Mouse (Mus musculus): ENCODE measurements around the gene Ppm1b. TPM values are rescaled to one million over a fixed set of nuclear protein-coding genes. Genes with fewer than 3 reads are reported as not detected.

The Ppm1b gene
- polyA plus RNA-seq, 1 experiment from 2014 or later: 82.9 TPM

- no peak overlapping the region for H3K27ac ChIP-seq (ENCODE audit: low read depth, low read length)
- H3K27me3 ChIP-seq (ENCODE audit: control insufficient read depth, insufficient read depth, low read length): no peaks in the 10 kb centered on the region
- ATAC-seq (ENCODE audit: low read depth): no peak
- H3K9ac ChIP-seq (replicated peaks; ENCODE audit: low read depth, low read length): no peak overlapping the region
- no peaks in the 10 kb centered on the region for H3K9me3 ChIP-seq (ENCODE audit: control insufficient read depth, low read length)
- no peak overlapping the region for H3K4me2 ChIP-seq (ENCODE audit: low read depth, low read length)
- no peaks in the 10 kb centered on the region for H3K4me1 ChIP-seq (ENCODE audit: control insufficient read depth, insufficient read depth, low read length)
- 88% methylated on average over 5 of the region's 5 CpGs for WGBS
- H3K4me3 ChIP-seq (ENCODE audit: low read depth, low read length): no peak overlapping the region
- H3K36me3 ChIP-seq (ENCODE audit: control insufficient read depth, insufficient read depth, low read length): no peaks in the 10 kb centered on the region
These were observed 81.3 kb downstream of the Ppm1b start for GRCm38 (mm10) chr17:85037855-85038254.

- no peak overlapping the region for H3K27ac ChIP-seq (ENCODE audit: low read depth, low read length)
- 83% methylated on average over 4 of the region's 4 CpGs for WGBS
- no peak overlapping the region for H3K4me3 ChIP-seq (ENCODE audit: low read depth, low read length)
- no peak overlapping the region for H3K9ac ChIP-seq (replicated peaks; ENCODE audit: low read depth, low read length)
- no peak overlapping the region for H3K4me2 ChIP-seq (ENCODE audit: low read depth, low read length)
- H3K4me1 ChIP-seq (ENCODE audit: control insufficient read depth, insufficient read depth, low read length): no peaks in the 10 kb centered on the region
- H3K36me3 ChIP-seq (ENCODE audit: control insufficient read depth, insufficient read depth, low read length): no peaks in the 10 kb centered on the region
- no peaks in the 10 kb centered on the region for H3K27me3 ChIP-seq (ENCODE audit: control insufficient read depth, insufficient read depth, low read length)
- no peak for ATAC-seq (ENCODE audit: low read depth)
- H3K9me3 ChIP-seq (ENCODE audit: control insufficient read depth, low read length): no peaks in the 10 kb centered on the region
These were observed 81.8 kb downstream of the Ppm1b start for GRCm38 (mm10) chr17:85038311-85038710.

- 98% methylated on average over 5 of the region's 5 CpGs for WGBS
- no peak overlapping the region for H3K9ac ChIP-seq (replicated peaks; ENCODE audit: low read depth, low read length)
- no peaks in the 10 kb centered on the region for H3K4me1 ChIP-seq (ENCODE audit: control insufficient read depth, insufficient read depth, low read length)
- no peaks in the 10 kb centered on the region for H3K9me3 ChIP-seq (ENCODE audit: control insufficient read depth, low read length)
- no peaks in the 10 kb centered on the region for H3K36me3 ChIP-seq (ENCODE audit: control insufficient read depth, insufficient read depth, low read length)
- no peak overlapping the region for H3K4me2 ChIP-seq (ENCODE audit: low read depth, low read length)
- H3K27ac ChIP-seq (ENCODE audit: low read depth, low read length): no peak overlapping the region
- ATAC-seq (ENCODE audit: low read depth): no peak
- no peaks in the 10 kb centered on the region for H3K27me3 ChIP-seq (ENCODE audit: control insufficient read depth, insufficient read depth, low read length)
- no peak overlapping the region for H3K4me3 ChIP-seq (ENCODE audit: low read depth, low read length)
These were observed 82.2 kb downstream of the Ppm1b start for GRCm38 (mm10) chr17:85038761-85039160.

GRCm38 (mm10) chr17:85040913-85041312 is 84.4 kb downstream of the Ppm1b start:
- Histone ChIP-seq H3K9ac (replicated peaks; ENCODE audit: low read depth, low read length) (no peak overlapping the region), H3K4me1 (ENCODE audit: control insufficient read depth, insufficient read depth, low read length) (no peaks in the 10 kb centered on the region), H3K4me3 (ENCODE audit: low read depth, low read length) (no peak overlapping the region), H3K27ac (ENCODE audit: low read depth, low read length) (no peak overlapping the region), H3K36me3 (ENCODE audit: control insufficient read depth, insufficient read depth, low read length) (no peaks in the 10 kb centered on the region), H3K9me3 (ENCODE audit: control insufficient read depth, low read length) (no peaks in the 10 kb centered on the region), H3K4me2 (ENCODE audit: low read depth, low read length) (no peak overlapping the region), H3K27me3 (ENCODE audit: control insufficient read depth, insufficient read depth, low read length) (no peaks in the 10 kb centered on the region)
- 78% methylated on average over 7 of the region's 7 CpGs for WGBS
- ATAC-seq (ENCODE audit: low read depth): no peak

GRCm38 (mm10) chr17:85042419-85042818 is 85.9 kb downstream of the Ppm1b start:
- Histone ChIP-seq H3K4me1 (ENCODE audit: control insufficient read depth, insufficient read depth, low read length) (no peaks in the 10 kb centered on the region), H3K36me3 (ENCODE audit: control insufficient read depth, insufficient read depth, low read length) (no peaks in the 10 kb centered on the region), H3K9me3 (ENCODE audit: control insufficient read depth, low read length) (no peaks in the 10 kb centered on the region), H3K27ac (ENCODE audit: low read depth, low read length) (no peak overlapping the region), H3K4me3 (ENCODE audit: low read depth, low read length) (no peak overlapping the region), H3K4me2 (ENCODE audit: low read depth, low read length) (no peak overlapping the region), H3K9ac (replicated peaks; ENCODE audit: low read depth, low read length) (no peak overlapping the region), H3K27me3 (ENCODE audit: control insufficient read depth, insufficient read depth, low read length) (no peaks in the 10 kb centered on the region)
- 89% methylated on average over 6 of the region's 6 CpGs for WGBS
- ATAC-seq (ENCODE audit: low read depth): no peak

- 88% methylated on average over 6 of the region's 6 CpGs for WGBS
- Histone ChIP-seq H3K27me3 (ENCODE audit: control insufficient read depth, insufficient read depth, low read length) (no peaks in the 10 kb centered on the region), H3K4me3 (ENCODE audit: low read depth, low read length) (no peak overlapping the region), H3K27ac (ENCODE audit: low read depth, low read length) (no peak overlapping the region), H3K9ac (replicated peaks; ENCODE audit: low read depth, low read length) (no peak overlapping the region), H3K36me3 (ENCODE audit: control insufficient read depth, insufficient read depth, low read length) (no peaks in the 10 kb centered on the region), H3K4me2 (ENCODE audit: low read depth, low read length) (no peak overlapping the region), H3K4me1 (ENCODE audit: control insufficient read depth, insufficient read depth, low read length) (no peaks in the 10 kb centered on the region), H3K9me3 (ENCODE audit: control insufficient read depth, low read length) (no peaks in the 10 kb centered on the region)
- ATAC-seq (ENCODE audit: low read depth): no peak
These were observed 86.9 kb downstream of the Ppm1b start for GRCm38 (mm10) chr17:85043404-85043816.

GRCm38 (mm10) chr17:85044466-85044865 is 87.9 kb downstream of the Ppm1b start:
- no peaks in the 10 kb centered on the region for H3K27me3 ChIP-seq (ENCODE audit: control insufficient read depth, insufficient read depth, low read length)
- H3K4me3 ChIP-seq (ENCODE audit: low read depth, low read length): no peak overlapping the region
- no peaks in the 10 kb centered on the region for H3K36me3 ChIP-seq (ENCODE audit: control insufficient read depth, insufficient read depth, low read length)
- no peak overlapping the region for H3K4me2 ChIP-seq (ENCODE audit: low read depth, low read length)
- H3K9me3 ChIP-seq (ENCODE audit: control insufficient read depth, low read length): no peaks in the 10 kb centered on the region
- H3K4me1 ChIP-seq (ENCODE audit: control insufficient read depth, insufficient read depth, low read length): no peaks in the 10 kb centered on the region
- 91% methylated on average over 5 of the region's 5 CpGs for WGBS
- no peak overlapping the region for H3K9ac ChIP-seq (replicated peaks; ENCODE audit: low read depth, low read length)
- H3K27ac ChIP-seq (ENCODE audit: low read depth, low read length): no peak overlapping the region
- no peak for ATAC-seq (ENCODE audit: low read depth)

GRCm38 (mm10) chr17:85045160-85045559 is 88.6 kb downstream of the Ppm1b start:
- 87% methylated on average over 12 of the region's 12 CpGs for WGBS
- Histone ChIP-seq H3K27me3 (ENCODE audit: control insufficient read depth, insufficient read depth, low read length) (no peaks in the 10 kb centered on the region), H3K9me3 (ENCODE audit: control insufficient read depth, low read length) (no peaks in the 10 kb centered on the region), H3K4me2 (ENCODE audit: low read depth, low read length) (no peak overlapping the region), H3K27ac (ENCODE audit: low read depth, low read length) (no peak overlapping the region), H3K4me3 (ENCODE audit: low read depth, low read length) (no peak overlapping the region), H3K36me3 (ENCODE audit: control insufficient read depth, insufficient read depth, low read length) (no peaks in the 10 kb centered on the region), H3K4me1 (ENCODE audit: control insufficient read depth, insufficient read depth, low read length) (no peaks in the 10 kb centered on the region), H3K9ac (replicated peaks; ENCODE audit: low read depth, low read length) (no peak overlapping the region)
- no peak for ATAC-seq (ENCODE audit: low read depth)

- Histone ChIP-seq H3K4me1 (ENCODE audit: control insufficient read depth, insufficient read depth, low read length) (no peaks in the 10 kb centered on the region), H3K9me3 (ENCODE audit: control insufficient read depth, low read length) (no peaks in the 10 kb centered on the region), H3K27ac (ENCODE audit: low read depth, low read length) (no peak overlapping the region)
These were observed 91.8 kb downstream of the Ppm1b start for GRCm38 (mm10) chr17:85048379-85048778.

GRCm38 (mm10) chr17:85058276-85058675 is 101.7 kb downstream of the Ppm1b start:
- H3K27me3 ChIP-seq (ENCODE audit: control insufficient read depth, insufficient read depth, low read length): no peaks in the 10 kb centered on the region
- H3K27ac ChIP-seq (ENCODE audit: low read depth, low read length): no peak overlapping the region
- H3K4me1 ChIP-seq (ENCODE audit: control insufficient read depth, insufficient read depth, low read length): no peaks in the 10 kb centered on the region
- WGBS: 95% methylated on average over 7 of the region's 7 CpGs
- no peak overlapping the region for H3K4me2 ChIP-seq (ENCODE audit: low read depth, low read length)
- peaks cover 8% of the 10 kb centered on the region; the same call in 1 of the 2 replicates for H3K36me3 ChIP-seq (ENCODE audit: control insufficient read depth, insufficient read depth, low read length)
- no peaks in the 10 kb centered on the region for H3K9me3 ChIP-seq (ENCODE audit: control insufficient read depth, low read length)
- no peak for ATAC-seq (ENCODE audit: low read depth)
- H3K9ac ChIP-seq (replicated peaks; ENCODE audit: low read depth, low read length): no peak overlapping the region
- H3K4me3 ChIP-seq (ENCODE audit: low read depth, low read length): no peak overlapping the region

More at GRCm38 (mm10) chr17:85048379-85048778, 91.8 kb downstream of the Ppm1b start:
- Histone ChIP-seq H3K27me3 (ENCODE audit: control insufficient read depth, insufficient read depth, low read length) (no peaks in the 10 kb centered on the region), H3K9ac (replicated peaks; ENCODE audit: low read depth, low read length) (no peak overlapping the region), H3K4me2 (ENCODE audit: low read depth, low read length) (no peak overlapping the region), H3K36me3 (ENCODE audit: control insufficient read depth, insufficient read depth, low read length) (no peaks in the 10 kb centered on the region), H3K4me3 (ENCODE audit: low read depth, low read length) (no peak overlapping the region)
- ATAC-seq (ENCODE audit: low read depth): no peak
- WGBS: 92% methylated on average over 5 of the region's 5 CpGs
